Mouse (Mus musculus) frontal cortex, postnatal 36 days (tissue): Measurements from ENCODE around the gene Mobp.

Experiments
- DNase-seq, 2 experiments: peaks; one replicate each; pipeline ENCODE4 v3.0.0; 2022; ENCODE audit warnings: low spot score in 2 of 2

Mobp gene

DNA sequence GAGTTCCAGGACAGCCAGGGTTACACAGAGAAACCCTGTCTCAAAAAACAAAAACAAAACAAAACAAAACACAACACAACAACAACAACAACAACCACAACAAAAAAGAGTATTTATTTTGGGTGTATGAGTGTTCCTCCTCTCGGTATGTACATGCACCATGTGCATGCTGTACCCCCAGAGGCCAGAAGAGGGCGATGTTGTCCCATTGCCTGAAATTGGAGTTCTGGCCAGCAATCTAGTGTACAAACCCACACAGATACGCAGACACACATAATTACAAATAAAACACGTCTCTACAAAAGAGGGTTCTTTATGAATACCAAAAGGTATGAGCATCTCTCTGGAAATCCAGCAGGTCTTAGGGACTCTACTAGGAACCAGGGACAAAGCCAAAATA, 60.6 kb downstream of the Mobp start:
- peak in 1 of 2 experiments; percentile 51 for DNase-seq

DNA sequence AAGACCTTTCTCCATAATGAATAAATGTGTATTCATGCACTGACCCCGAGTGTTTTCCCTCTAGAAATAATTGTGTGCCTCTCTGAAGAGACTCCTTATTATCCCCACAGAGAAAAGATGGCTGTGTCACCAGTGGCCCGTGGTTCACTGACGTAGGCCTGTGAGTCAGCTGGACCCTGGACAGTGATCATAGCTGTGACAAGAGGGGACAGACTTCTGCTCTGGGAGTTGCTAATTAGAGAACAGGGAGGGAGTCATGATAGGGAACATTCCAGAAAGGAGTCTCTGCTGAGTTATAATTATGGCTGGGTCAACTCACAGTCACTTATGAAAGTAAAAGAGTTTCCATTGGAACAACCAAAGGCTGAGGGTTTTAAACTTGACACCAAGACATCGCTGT, 61.4 kb downstream of the Mobp start:
- DNase-seq = no peak

DNA sequence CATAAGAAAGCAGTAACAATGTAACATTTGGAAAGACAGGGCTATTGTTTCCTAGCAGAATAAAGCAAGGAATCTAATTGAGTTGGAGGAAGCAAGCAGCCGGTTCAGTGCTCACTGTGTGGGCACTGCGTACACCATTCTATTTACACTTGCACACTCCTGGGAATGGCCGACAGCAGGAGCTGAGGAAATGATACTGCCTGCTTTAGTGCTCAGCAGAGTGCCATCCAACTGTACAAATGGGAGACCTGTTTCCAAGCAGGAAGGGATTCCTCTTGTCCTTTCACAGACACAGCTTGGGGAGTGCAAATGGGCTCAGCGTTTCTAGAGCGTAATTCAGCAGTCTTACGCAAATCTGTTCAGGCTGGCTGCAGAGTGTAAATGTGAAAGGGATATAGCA, 63.4 kb downstream of the Mobp start:
- peak in 1 of 2 experiments; percentile 17 for DNase-seq

- no peak for DNase-seq
Observed at GRCm38 (mm10) chr9:120214978-120215495, 65.5 kb downstream of the Mobp start.

DNA sequence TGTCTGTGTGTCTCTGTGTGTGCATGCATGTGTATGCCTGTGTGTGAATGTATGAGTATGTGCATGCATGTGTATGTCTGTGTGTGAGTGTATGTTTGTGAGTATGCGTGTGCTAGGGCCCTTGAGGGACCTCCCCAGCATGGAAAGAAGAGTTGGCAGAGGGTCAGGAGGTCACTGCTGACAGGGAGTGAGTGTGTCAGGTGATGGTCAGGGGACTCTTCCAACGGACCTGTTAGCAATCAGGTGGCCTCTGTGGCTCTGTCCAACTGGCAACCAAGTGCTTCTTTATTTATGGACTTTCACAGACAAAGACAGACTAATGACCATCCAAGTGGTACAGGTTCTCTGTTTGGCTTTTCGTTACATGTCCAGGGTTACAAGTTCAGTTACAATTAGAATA, 69.9 kb downstream of the Mobp start:
- DNase-seq = no peak
